Mouse (Mus musculus) R1 (cell line): ENCODE measurements around the gene Kank1.

Source experiments
- DNase-seq: peaks from one replicate; pipeline ENCODE4 v3.0.0-alpha.2; 2018; ENCODE audit warnings: low read depth, low spot score

Gene Kank1

DNA sequence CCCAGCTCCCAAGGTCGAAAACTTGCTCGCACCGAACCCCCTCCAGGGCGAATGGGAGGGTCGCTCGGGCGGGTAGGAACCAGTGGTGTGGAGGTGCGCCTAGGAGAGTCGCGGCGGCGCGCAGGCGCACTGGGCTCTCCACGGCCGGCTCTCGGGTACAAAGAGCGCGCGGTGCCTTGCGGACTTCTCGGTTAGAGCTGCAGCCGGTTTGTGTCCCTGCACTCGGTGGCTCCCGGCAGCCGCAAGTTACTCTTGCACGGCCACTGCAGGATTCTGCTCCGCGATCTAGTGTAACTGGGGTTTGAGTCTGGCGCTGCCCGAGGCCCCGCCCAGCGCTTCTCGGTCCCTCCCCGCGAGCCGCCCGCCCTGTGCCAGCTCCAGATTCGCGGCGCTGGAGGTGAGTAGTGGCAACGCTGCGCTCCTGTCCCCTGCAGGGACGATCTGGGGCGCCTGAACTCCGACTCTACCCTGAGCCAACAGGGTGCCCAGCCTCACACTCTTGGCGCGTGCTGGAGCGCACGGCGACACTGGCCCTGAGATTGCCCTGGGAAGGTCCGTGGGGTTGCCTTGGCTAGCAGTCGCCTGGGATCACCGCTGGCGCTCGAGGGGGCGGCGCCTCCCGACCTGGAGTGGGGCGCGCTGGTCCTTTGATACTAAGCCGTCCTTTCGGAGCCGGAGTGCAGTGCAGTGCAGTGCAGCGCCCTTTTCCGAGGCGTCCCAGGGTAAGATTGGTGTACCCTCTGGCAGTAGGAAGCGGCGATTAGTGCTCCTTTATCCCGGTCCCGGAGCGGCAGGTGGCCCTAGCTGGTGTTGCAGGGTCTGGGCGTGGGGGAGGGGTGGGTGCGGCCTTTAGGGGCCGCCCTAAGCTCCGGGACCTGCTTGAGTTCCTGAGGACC, at the start of gene Kank1:
Gene Kank1, plus strand, starts transcription at position 380 of the 896 bp plus-strand sequence.
- DNase-seq, result peak; percentile 87

DNA sequence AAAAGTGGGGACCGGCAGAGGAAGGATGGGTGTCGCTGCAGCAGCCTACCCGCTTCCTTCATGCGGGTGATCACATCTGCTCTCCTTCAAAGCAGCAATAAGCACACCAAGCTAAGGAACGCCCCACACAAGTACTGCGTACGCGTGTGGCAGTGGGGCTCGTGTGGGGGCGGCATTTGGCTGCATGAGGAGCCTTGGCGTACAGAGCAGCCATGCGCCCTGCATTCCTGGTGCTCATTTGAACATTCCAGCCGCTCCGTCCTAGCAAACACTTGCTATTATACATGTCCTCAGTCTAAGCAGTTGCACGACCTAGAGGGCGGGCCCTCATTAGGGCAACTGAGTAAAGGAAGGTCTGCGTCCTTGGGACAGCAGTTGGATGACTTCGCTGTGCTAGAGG, 49.1 kb upstream of the Kank1 start:
- DNase-seq, result peak; percentile 52

DNA sequence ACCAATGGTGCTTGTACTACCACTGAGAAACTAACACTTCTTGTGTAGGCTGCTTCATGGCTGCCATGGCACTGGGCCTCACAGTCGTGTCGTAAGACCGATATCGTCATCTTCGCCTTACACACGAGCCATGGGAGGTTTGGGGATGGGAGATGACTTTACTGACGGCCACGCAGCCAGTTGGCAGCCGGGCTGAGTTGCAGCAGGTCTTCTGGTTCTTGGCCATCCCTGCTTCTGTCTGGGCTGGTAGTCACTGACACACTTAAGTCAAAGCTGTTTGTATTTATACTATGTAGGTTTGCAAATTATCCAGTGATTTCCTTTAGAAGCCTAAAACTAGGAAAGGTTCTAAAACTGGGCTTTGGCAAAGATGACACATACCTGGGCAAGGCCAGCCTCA, 43.0 kb upstream of the Kank1 start:
- DNase-seq, result no peak

DNA sequence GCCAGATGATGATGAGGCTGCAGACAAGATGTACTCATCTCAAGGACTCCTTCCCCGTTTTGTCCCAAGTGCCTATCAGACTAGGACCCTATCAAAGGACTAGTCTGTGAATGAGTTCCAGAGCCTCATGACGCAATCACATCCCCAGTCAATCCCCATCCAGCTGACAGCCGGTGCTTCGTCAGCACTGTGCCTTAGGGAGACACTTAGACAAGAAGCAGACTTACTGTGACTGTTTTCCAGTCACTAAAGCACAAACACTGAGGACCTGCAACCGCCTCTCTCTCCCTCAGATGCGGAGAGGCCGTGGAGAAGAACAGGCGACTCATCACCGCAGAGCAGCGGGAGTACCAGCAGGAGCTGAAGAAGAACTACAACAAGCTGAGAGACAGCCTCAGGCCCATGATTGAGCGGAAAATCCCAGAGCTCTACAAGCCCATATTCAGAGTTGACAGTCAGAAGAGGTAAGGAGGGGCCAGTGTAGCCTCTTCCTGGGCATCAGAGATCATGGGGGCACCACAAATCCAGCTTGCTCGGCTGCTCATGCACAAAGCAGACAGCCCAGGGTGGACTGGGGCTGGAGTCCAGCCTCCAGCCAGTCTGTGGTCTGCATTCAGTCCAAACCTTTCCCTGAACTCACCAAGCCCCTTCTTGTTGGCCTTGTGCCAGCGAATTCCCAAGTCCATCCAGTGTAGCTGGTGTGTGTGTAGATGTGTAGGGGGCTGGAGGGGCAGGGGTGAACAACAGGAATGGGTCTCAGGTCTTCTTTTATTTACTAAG, 36.5 kb upstream of the Kank1 start:
- no peak for DNase-seq

DNA sequence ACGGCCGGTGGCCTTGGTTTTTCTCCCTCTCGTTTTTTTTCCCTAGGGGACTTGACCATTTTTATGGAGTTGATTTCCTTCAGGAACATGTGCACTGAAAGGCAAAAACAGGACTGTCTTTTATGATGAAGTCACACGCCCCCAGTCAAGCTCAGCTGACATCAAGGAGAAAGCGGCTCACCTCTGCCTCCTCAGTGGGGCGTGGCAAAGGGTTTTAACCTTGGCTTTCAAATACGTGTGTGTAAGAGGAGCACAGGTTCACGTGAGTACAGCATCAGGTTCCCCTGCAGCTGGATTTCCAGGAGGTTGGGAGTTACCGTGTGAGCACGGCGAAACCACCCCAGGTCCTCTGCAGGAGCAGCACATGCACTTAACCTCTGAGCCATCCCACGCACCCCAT, 33.7 kb upstream of the Kank1 start:
- peak; percentile 37 for DNase-seq

DNA sequence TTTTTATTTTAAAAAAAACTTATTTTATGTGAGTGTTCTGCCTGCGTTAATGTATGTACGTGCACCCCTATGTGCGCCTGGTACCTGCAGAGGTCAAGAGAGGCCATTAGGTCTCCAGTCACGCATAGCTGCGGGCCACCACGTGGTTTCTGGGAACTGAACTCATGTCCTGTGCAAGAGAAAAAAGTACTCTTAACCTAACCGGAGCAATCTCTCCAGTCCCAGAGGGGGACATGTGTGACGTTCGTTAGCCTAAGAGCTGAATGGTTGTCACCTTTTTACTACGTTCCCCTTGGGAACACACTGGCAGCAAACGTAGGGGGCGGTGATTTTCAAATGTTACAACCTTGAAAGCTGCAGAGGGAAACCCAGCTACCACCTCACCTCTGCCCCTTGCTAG, 29.8 kb upstream of the Kank1 start:
- DNase-seq, result no peak

GRCm38 (mm10) chr19:25207731-25208361, 28.9 kb upstream of the Kank1 start:
- peak; percentile 32 for DNase-seq

- DNase-seq, result no peak
These were observed 28.1 kb upstream of the Kank1 start for GRCm38 (mm10) chr19:25208596-25209110.

- no peak for DNase-seq
These were observed 16.2 kb upstream of the Kank1 start for GRCm38 (mm10) chr19:25220611-25221010.

DNA sequence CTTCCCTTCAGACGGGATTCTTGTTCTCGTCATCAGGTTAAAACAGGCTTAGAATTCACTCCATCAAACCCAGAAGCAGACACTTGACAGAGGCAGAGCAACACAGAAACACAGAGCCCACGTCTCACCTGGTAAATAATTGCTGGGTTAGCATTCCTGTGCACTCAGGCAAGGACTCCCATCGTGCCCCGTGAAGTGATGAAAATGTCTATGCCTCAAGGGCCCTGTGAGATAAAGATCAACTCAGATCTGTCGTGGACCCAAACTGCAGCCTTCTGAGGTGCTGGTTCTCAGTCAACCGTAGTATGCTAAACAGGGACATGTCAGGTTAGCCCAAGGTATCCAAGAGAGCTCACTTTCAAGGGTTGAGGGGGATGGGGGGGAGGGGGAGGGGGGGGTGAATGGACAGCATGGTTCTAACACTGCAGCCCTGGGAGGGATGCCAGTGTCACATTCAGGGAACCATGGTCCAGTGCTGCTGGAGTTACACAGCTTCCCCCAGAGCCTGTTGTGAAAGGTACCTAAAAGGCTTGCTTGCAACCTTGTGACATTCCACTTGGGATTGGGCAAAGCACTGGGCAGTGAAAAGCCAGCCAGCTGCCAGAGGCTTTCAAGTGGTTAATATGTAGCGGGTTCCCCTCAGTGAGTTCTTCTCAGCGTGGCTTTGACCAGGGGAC, 14.7 kb upstream of the Kank1 start:
- DNase-seq, result no peak

GRCm38 (mm10) chr19:25230058-25230974, 6.5 kb upstream of the Kank1 start:
- no peak for DNase-seq

DNA sequence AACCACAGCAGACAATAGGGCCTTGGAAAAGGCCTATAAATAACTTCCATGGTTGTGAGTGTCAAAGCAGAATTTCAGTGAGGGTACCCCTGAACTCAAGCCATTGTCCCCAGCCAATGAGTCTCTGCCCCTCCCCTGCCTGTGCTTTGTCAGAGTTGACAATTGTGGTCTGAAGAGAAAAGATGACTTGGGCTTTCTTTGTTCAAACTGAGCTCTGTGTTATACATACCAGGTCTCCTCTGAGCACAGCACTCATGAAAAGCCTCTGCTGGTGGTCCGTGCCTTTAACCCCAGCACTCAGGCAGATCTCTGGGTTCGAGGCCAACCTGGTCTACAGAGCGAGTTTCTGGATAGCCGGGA, 5.8 kb upstream of the Kank1 start:
- no peak for DNase-seq

GRCm38 (mm10) chr19:25232032-25232431, 4.7 kb upstream of the Kank1 start:
- no peak for DNase-seq

DNA sequence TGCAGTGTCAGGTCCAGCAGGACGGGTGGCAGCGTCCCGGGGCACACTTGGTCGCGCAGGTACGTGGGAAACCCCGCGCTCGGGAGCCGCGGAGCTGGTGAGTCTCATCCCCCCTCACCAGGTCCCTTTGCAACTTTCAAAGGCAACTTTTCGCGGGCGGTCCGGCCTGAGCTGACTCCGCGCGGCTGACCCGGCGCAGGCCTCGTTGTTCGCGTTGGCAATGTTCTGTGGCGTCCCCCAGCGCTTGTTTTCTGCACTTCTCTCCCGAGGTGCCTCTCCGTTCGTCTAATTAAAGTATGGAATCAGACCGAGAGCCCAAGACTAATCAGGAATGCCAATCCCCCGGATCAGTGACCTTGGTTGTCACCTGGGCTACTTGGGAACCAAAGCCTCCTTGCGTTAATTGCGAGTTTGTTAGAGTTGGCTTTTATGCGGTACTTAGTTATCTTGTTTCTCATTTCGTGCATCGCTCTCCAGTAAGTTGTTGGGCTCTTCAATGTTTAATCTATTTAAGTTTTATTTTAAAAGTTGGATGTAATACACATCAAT, 791 bp downstream of the Kank1 start:
- DNase-seq, result peak; percentile 60

DNA sequence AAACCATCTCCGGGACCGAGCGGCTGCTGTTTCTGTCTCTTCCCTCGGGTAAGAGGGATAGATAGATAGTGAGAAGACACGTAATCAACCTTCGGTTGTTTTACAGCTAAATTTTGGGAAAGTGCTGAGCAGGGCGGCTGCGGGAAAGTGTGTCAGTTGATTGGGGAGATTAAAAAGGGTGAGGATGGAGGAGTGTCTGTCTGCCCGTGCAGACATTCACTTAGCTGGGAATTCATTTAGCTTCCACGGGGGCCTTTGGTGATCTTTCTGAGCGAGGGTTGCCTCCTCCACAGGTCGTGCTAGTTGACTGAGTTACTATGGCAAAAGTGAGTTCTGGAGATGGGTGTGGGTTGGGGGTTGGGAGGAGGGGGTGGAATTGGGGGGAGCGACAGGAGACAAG, 1.3 kb downstream of the Kank1 start:
- DNase-seq, result no peak

GRCm38 (mm10) chr19:25243566-25243965, 6.8 kb downstream of the Kank1 start:
- no peak for DNase-seq

DNA sequence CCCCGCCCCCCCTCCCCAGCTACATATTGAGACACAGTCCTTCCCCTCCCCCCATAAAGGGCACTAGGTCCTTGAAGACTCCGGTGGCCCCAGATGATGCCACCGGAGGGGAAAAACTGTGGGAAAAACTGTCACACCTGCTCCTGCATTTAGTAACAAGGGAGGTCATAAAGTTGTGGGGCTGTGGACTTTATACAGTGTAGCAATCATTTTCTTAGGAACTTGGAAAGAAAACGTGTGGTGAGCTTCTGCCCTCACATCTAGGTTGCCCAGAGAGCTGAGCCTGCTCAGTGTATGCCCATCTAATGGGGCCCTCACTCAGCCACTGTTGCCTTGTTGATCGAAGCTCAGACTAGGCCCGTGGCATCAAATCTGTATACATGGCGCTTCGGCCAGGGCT, 9.3 kb downstream of the Kank1 start:
- DNase-seq, result no peak

GRCm38 (mm10) chr19:25247858-25248552, 11.2 kb downstream of the Kank1 start:
- DNase-seq, result no peak

DNA sequence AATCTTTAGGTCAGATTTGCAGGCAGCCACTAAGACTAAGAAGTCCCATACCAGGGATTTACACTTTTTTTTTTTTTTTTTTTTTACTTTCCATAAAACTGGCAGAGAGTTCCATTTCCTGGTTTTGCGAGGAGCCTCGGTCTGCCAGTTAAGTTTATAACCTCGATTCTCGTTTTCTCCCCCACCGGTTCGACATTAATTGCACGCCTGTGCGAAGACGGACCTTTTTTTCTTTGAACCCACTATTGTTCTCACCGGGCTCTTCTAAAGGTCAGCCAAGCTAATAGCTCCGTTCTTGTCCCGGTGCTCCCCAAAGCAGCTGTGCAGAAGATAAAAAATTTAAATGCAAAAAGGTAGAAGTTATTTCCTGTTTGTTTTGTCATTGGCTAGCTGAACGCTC, 12.5 kb downstream of the Kank1 start:
- DNase-seq, result no peak
